Mouse (Mus musculus) thymus, adult 2 months (tissue): ENCODE results near the gene Krt86.

Experiments used
- CTCF ChIP-seq: fragments of 200-500 bp; IDR thresholded peaks from 2 replicates; pipeline ENCODE4 v1.5.1; 2012; ENCODE audit warnings: mild to moderate bottlenecking, control low read depth, low read length, moderate library complexity, borderline replicate concordance; ENCODE audit not compliant: control insufficient read depth, poor library complexity, insufficient read depth; ENCODE audit errors: extremely low read depth
- POLR2A ChIP-seq: fragments of 200-500 bp; IDR thresholded peaks from 2 replicates; pipeline ENCODE4 v1.6.1; 2012; ENCODE audit warnings: mild to moderate bottlenecking, low read length, control low read depth, moderate library complexity; ENCODE audit not compliant: control insufficient read depth, poor library complexity, insufficient read depth; ENCODE audit errors: extremely low read depth

DNA sequence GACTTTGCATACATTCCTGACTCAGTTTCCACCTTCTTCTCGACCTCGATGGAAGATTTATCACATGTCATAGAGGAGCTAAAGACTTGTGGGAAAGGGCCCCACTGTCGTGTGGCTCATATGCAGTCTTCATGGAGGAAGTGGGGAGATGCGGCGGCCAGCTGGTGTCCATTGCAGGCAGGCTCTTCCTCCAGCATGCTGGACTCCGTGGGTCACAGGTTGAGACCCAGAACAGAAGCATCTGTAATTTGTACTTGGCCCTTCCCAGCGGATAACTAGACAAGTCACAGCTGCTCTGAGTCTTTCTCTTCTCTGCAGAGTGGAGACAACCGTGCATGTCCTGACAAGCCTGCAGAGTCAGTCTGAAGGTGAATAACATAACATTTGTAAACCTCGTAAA lies 35.0 kb downstream of the Krt86 start:
- TF ChIP-seq CTCF (no peak), POLR2A (no peak)
